Mouse (Mus musculus): ENCODE data around the gene Adck1.

DNA sequence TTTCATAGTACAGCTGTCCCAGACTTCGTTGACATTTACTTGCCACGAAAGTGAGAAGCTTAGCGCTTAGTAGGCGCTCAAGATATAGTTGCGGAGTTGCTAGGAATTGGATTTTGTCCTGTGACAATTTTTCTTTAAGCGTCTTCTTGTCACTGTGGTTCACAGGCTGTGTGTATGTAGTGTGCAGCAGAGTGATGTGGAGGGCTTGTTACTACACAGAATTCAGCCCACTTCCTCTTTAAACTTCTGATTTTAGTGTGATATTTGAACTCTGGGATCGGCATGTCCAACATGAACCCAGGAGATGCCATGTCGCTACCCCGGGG is 729 bp downstream of the Adck1 start:
- no peak for TF ChIP-seq CTCF (IDR thresholded peaks at IDR 0.05; ENCODE audit: extremely low read depth, insufficient read length, insufficient replicate concordance, low read depth, low read length)
- no peak for TF ChIP-seq POLR2A (IDR thresholded peaks at IDR 0.05; ENCODE audit: low read depth, low read length)

Data from small intestine, adult 2 months (tissue).